Mouse (Mus musculus): ENCODE measurements around the gene Gm20908.
"Not testable (repeated sequence)": the region's sequence is repeated elsewhere in the genome, so short reads cannot be mapped to it uniquely, and the experiment has no call there.

Gm20908 gene

DNA sequence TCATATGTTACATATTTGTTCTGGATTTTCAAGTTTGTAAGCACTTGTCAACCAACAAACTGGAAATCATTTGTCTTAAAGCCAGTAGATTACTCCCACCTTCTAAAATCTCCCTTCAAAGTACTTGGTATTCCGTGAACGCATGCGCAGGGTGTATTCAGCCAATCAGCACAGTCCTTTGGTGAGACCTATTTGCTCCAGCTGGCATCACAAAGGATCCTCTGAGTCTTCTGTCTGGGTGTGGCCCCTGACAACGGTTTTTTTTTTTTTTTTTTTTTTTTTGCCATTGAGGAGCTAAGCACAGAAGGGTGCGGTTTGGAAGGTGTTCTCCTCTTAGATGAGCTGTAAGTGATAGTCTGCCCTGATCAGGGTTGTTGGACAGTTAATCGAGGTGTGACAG lies at the start of gene Gm20908:
Gm20908 (plus strand) TSS at position 301 of the 400 bp plus-strand sequence.
- DNase-seq: not testable (repeated sequence)

All from thymus, postnatal 36 days (tissue).